Mouse (Mus musculus): Measurements from ENCODE around the gene Sgo1. TPM values are rescaled to one million over a fixed set of nuclear protein-coding genes. Genes with fewer than 3 reads are reported as not detected.
"Not testable (repeated sequence)": the region's sequence is repeated elsewhere in the genome, so short reads cannot be mapped to it uniquely, and the experiment has no call there.

Sgo1 gene
- 1 to 10 TPM in 15 of 26 experiments, under 1 TPM in 8, not detected in 3; 0.20 to 4.8 (median 1.3) TPM for total RNA-seq (2018; cell fraction: chromatin; rRNA removed)
- 1 to 10 TPM in 5 of 26 experiments, under 1 TPM in 21; 0.29 to 1.3 (median 0.61) TPM for total RNA-seq (2018; cell fraction: cytosol; rRNA removed)
- total RNA-seq (2018; cell fraction: nucleus; rRNA removed): 1 to 10 TPM in 9 of 26 experiments, under 1 TPM in 17; 0.13 to 8.4 (median 0.61) TPM
- polyA plus RNA-seq (2018): 0.23 to 2.2 TPM (median 1.2 TPM) in 3 replicates

GRCm38 (mm10) chr17:53688877-53689802 is at the start of gene Sgo1:
Sgo1 (minus strand) TSS chr17:53689333.
- H3K36me3 ChIP-seq (ENCODE audit: inconsistent target): no peaks in the 10 kb centered on the region
- WGBS (ENCODE audit: missing documents): under 1% methylated on average over 78 of the region's 78 CpGs
- H3K79me2 ChIP-seq (ENCODE audit: inconsistent target): peaks cover 35% of the 10 kb centered on the region
- peak within 1 kb of the TSS; percentile 80 for H3K27ac ChIP-seq
- peak within 1 kb of the TSS; percentile 83 for H3K4me3 ChIP-seq (ENCODE audit: inconsistent target)

GRCm38 (mm10) chr17:53718916-53719315 is 29.8 kb upstream of the Sgo1 start:
- WGBS (ENCODE audit: missing documents): 100% methylated on average over 2 of the region's 3 CpGs
- H3K4me3 ChIP-seq (ENCODE audit: inconsistent target); H3K27ac ChIP-seq; H3K36me3 ChIP-seq (ENCODE audit: inconsistent target); H3K79me2 ChIP-seq (ENCODE audit: inconsistent target): not testable (repeated sequence)

GRCm38 (mm10) chr17:53718474-53718873 is 29.3 kb upstream of the Sgo1 start:
- WGBS (ENCODE audit: missing documents): 77% methylated on average over 1 of the region's 1 CpGs
- no peak overlapping the region for H3K4me3 ChIP-seq (ENCODE audit: inconsistent target)
- no peaks in the 10 kb centered on the region for H3K36me3 ChIP-seq (ENCODE audit: inconsistent target)
- H3K79me2 ChIP-seq (ENCODE audit: inconsistent target): no peaks in the 10 kb centered on the region
- H3K27ac ChIP-seq: no peak overlapping the region

- not testable (repeated sequence) for H3K4me3 ChIP-seq (ENCODE audit: inconsistent target); H3K79me2 ChIP-seq (ENCODE audit: inconsistent target); H3K36me3 ChIP-seq (ENCODE audit: inconsistent target); H3K27ac ChIP-seq
- 70% methylated on average over 1 of the region's 1 CpGs for WGBS (ENCODE audit: missing documents)
Measured at GRCm38 (mm10) chr17:53715161-53715560, 26.0 kb upstream of the Sgo1 start.

- 45% methylated on average over 1 of the region's 1 CpGs for WGBS (ENCODE audit: missing documents)
- Histone ChIP-seq H3K27ac (no peak overlapping the region), H3K79me2 (ENCODE audit: inconsistent target) (no peaks in the 10 kb centered on the region), H3K4me3 (ENCODE audit: inconsistent target) (no peak overlapping the region), H3K36me3 (ENCODE audit: inconsistent target) (no peaks in the 10 kb centered on the region)
Measured at GRCm38 (mm10) chr17:53714453-53714852, 25.3 kb upstream of the Sgo1 start.

- H3K4me3 ChIP-seq (ENCODE audit: inconsistent target); H3K36me3 ChIP-seq (ENCODE audit: inconsistent target); H3K79me2 ChIP-seq (ENCODE audit: inconsistent target); H3K27ac ChIP-seq: not testable (repeated sequence)
- 92% methylated on average over 6 of the region's 8 CpGs for WGBS (ENCODE audit: missing documents)
Measured at GRCm38 (mm10) chr17:53697521-53697920, 8.4 kb upstream of the Sgo1 start.

GRCm38 (mm10) chr17:53694039-53694438 is 4.9 kb upstream of the Sgo1 start:
- Histone ChIP-seq H3K36me3 (ENCODE audit: inconsistent target) (no peaks in the 10 kb centered on the region), H3K27ac (no peak overlapping the region), H3K79me2 (ENCODE audit: inconsistent target) (no peaks in the 10 kb centered on the region), H3K4me3 (ENCODE audit: inconsistent target) (no peak overlapping the region)
- WGBS (ENCODE audit: missing documents): 100% methylated on average over 2 of the region's 2 CpGs

GRCm38 (mm10) chr17:53689946-53690345 is 813 bp upstream of the Sgo1 start:
- peak overlapping the region; percentile 80 for H3K27ac ChIP-seq
- H3K4me3 ChIP-seq (ENCODE audit: inconsistent target): peak overlapping the region; percentile 57
- 12% methylated on average over 7 of the region's 7 CpGs for WGBS (ENCODE audit: missing documents)
- no peaks in the 10 kb centered on the region for H3K36me3 ChIP-seq (ENCODE audit: inconsistent target)
- H3K79me2 ChIP-seq (ENCODE audit: inconsistent target): peaks cover 35% of the 10 kb centered on the region

GRCm38 (mm10) chr17:53688321-53688720 is 812 bp downstream of the Sgo1 start:
- 7% methylated on average over 1 of the region's 1 CpGs for WGBS (ENCODE audit: missing documents)
- peak overlapping the region; percentile 69 for H3K27ac ChIP-seq
- H3K4me3 ChIP-seq (ENCODE audit: inconsistent target): peak overlapping the region; percentile 83

GRCm38 (mm10) chr17:53678716-53679115 is 10.4 kb downstream of the Sgo1 start:
- Histone ChIP-seq H3K79me2 (ENCODE audit: inconsistent target) (no peaks in the 10 kb centered on the region), H3K36me3 (ENCODE audit: inconsistent target) (no peaks in the 10 kb centered on the region), H3K27ac (no peak overlapping the region), H3K4me3 (ENCODE audit: inconsistent target) (no peak overlapping the region)
- 88% methylated on average over 8 of the region's 8 CpGs for WGBS (ENCODE audit: missing documents)

More at GRCm38 (mm10) chr17:53688321-53688720, 812 bp downstream of the Sgo1 start:
- H3K36me3 ChIP-seq (ENCODE audit: inconsistent target): no peaks in the 10 kb centered on the region
- H3K79me2 ChIP-seq (ENCODE audit: inconsistent target): peaks cover 35% of the 10 kb centered on the region

GRCm38 (mm10) chr17:53670453-53670852 is 18.7 kb downstream of the Sgo1 start:
- Histone ChIP-seq H3K4me3 (ENCODE audit: inconsistent target) (no peak overlapping the region), H3K27ac (no peak overlapping the region), H3K36me3 (ENCODE audit: inconsistent target) (peaks cover 30% of the 10 kb centered on the region; the same call in 1 of the 2 replicates), H3K79me2 (ENCODE audit: inconsistent target) (no peaks in the 10 kb centered on the region)
- WGBS (ENCODE audit: missing documents): 90% methylated on average over 8 of the region's 8 CpGs

- Histone ChIP-seq H3K27ac (no peak overlapping the region), H3K79me2 (ENCODE audit: inconsistent target) (no peaks in the 10 kb centered on the region), H3K4me3 (ENCODE audit: inconsistent target) (no peak overlapping the region), H3K36me3 (ENCODE audit: inconsistent target) (peaks cover 44% of the 10 kb centered on the region)
- WGBS (ENCODE audit: missing documents): 91% methylated on average over 2 of the region's 2 CpGs
Measured at GRCm38 (mm10) chr17:53664703-53665382, 24.3 kb downstream of the Sgo1 start.

- H3K36me3 ChIP-seq (ENCODE audit: inconsistent target): peaks cover 48% of the 10 kb centered on the region
- no peaks in the 10 kb centered on the region for H3K79me2 ChIP-seq (ENCODE audit: inconsistent target)
- 91% methylated on average over 3 of the region's 3 CpGs for WGBS (ENCODE audit: missing documents)
- H3K27ac ChIP-seq: no peak overlapping the region
- no peak overlapping the region for H3K4me3 ChIP-seq (ENCODE audit: inconsistent target)
Measured at GRCm38 (mm10) chr17:53664267-53664666, 24.9 kb downstream of the Sgo1 start.

GRCm38 (mm10) chr17:53661056-53661840 is 27.9 kb downstream of the Sgo1 start:
- Histone ChIP-seq H3K27ac (no peak overlapping the region), H3K79me2 (ENCODE audit: inconsistent target) (no peaks in the 10 kb centered on the region), H3K4me3 (ENCODE audit: inconsistent target) (no peak overlapping the region), H3K36me3 (ENCODE audit: inconsistent target) (peaks cover 42% of the 10 kb centered on the region)
- WGBS (ENCODE audit: missing documents): 95% methylated on average over 6 of the region's 6 CpGs
